Mouse (Mus musculus): ENCODE measurements around the gene Ntrk2. TPM values are rescaled to one million over a fixed set of nuclear protein-coding genes. Genes with fewer than 3 reads are reported as not detected.

Ntrk2 gene
- polyA plus RNA-seq, 1 experiment from 2014 or later = 6.9 TPM

DNA sequence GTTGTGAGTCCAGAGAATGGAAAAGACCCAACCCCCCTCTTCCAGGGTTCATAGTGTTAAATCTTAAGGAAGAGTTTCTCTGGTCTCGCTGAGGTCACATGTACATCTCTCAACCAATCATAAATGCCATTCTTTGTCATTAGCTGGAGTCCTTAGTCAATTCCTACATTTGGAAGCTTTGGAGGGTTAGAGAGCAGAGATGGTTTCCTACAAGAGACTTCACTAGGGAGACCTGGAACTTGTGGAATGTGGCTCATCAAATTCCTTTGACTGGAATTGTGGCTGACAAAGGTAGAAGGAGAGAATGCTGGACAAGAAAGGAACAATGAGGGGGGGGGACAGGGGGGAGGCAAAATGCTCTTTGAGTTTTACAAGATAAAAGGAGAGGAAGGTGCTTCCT is 30.5 kb downstream of the Ntrk2 start:
- ATAC-seq (ENCODE audit: low FRiP score, low TSS enrichment) = no peak
- Histone ChIP-seq H3K4me3 (ENCODE audit: low read length) (no peak overlapping the region), H3K27ac (ENCODE audit: low read length) (no peak overlapping the region), H3K27me3 (ENCODE audit: insufficient read depth, low read length) (no peaks in the 10 kb centered on the region), H3K9me3 (ENCODE audit: low read length) (no peaks in the 10 kb centered on the region), H3K4me1 (ENCODE audit: insufficient read depth, low read length) (0 out of 2 replicates have a peak, but pooled peaks cover 4% of the 10 kb centered on the region), H3K36me3 (ENCODE audit: insufficient read depth, low read length) (no peaks in the 10 kb centered on the region), H3K9ac (replicated peaks; ENCODE audit: low read length) (no peak overlapping the region), H3K4me2 (replicated peaks; ENCODE audit: low read depth, low read length) (no peak overlapping the region)
- WGBS = 90% methylated on average over 1 of the region's 1 CpGs

GRCm38 (mm10) chr13:58838110-58838509 is 31.7 kb downstream of the Ntrk2 start:
- 0 out of 2 replicates have a peak, but pooled peaks cover 4% of the 10 kb centered on the region for H3K4me1 ChIP-seq (ENCODE audit: insufficient read depth, low read length)
- H3K9me3 ChIP-seq (ENCODE audit: low read length) = no peaks in the 10 kb centered on the region
- no peak overlapping the region for H3K4me3 ChIP-seq (ENCODE audit: low read length)
- 86% methylated on average over 8 of the region's 8 CpGs for WGBS
- no peak overlapping the region for H3K27ac ChIP-seq (ENCODE audit: low read length)
- no peak overlapping the region for H3K9ac ChIP-seq (replicated peaks; ENCODE audit: low read length)
- H3K27me3 ChIP-seq (ENCODE audit: insufficient read depth, low read length) = no peaks in the 10 kb centered on the region
- no peaks in the 10 kb centered on the region for H3K36me3 ChIP-seq (ENCODE audit: insufficient read depth, low read length)
- H3K4me2 ChIP-seq (replicated peaks; ENCODE audit: low read depth, low read length) = no peak overlapping the region
- no peak for ATAC-seq (ENCODE audit: low FRiP score, low TSS enrichment)

GRCm38 (mm10) chr13:58840731-58841359 is 34.5 kb downstream of the Ntrk2 start:
- ATAC-seq (ENCODE audit: low FRiP score, low TSS enrichment) = peak; percentile 71; the same call in 1 of the 2 replicates
- Histone ChIP-seq H3K36me3 (ENCODE audit: insufficient read depth, low read length) (no peaks in the 10 kb centered on the region), H3K4me2 (replicated peaks; ENCODE audit: low read depth, low read length) (no peak overlapping the region), H3K4me1 (ENCODE audit: insufficient read depth, low read length) (0 out of 2 replicates have a peak, but pooled peaks cover 4% of the 10 kb centered on the region), H3K9ac (replicated peaks; ENCODE audit: low read length) (no peak overlapping the region), H3K4me3 (ENCODE audit: low read length) (no peak overlapping the region), H3K9me3 (ENCODE audit: low read length) (no peaks in the 10 kb centered on the region), H3K27ac (ENCODE audit: low read length) (no peak overlapping the region), H3K27me3 (ENCODE audit: insufficient read depth, low read length) (no peaks in the 10 kb centered on the region)
- WGBS = 17% methylated on average over 6 of the region's 7 CpGs

DNA sequence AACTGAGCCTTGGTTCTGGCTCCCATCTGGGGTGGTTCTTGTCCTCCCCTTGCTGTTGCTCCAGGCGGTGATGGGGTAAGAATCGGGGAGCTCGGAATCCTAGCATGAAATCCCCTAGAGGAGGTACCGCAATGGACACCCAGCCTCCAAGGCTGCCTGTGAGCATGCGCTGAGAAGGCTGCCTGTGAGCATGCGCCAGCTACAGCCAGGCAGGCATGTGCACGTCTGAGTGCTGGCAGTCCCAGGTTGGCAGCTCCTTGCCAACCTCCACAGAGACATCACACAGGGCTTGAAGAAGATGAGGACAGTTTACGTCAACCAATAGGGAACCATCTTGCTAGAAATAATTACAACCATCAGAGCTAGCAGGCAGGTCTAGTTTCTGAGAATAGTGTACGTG is 37.5 kb downstream of the Ntrk2 start:
- H3K4me1 ChIP-seq (ENCODE audit: insufficient read depth, low read length) = 0 out of 2 replicates have a peak, but pooled peaks cover 4% of the 10 kb centered on the region
- no peak overlapping the region for H3K9ac ChIP-seq (replicated peaks; ENCODE audit: low read length)
- H3K4me2 ChIP-seq (replicated peaks; ENCODE audit: low read depth, low read length) = no peak overlapping the region
- 87% methylated on average over 9 of the region's 9 CpGs for WGBS
- no peak overlapping the region for H3K4me3 ChIP-seq (ENCODE audit: low read length)
- H3K27me3 ChIP-seq (ENCODE audit: insufficient read depth, low read length) = no peaks in the 10 kb centered on the region
- H3K27ac ChIP-seq (ENCODE audit: low read length) = no peak overlapping the region
- H3K9me3 ChIP-seq (ENCODE audit: low read length) = peaks cover 3% of the 10 kb centered on the region; the same call in 1 of the 2 replicates
- no peak for ATAC-seq (ENCODE audit: low FRiP score, low TSS enrichment)
- no peaks in the 10 kb centered on the region for H3K36me3 ChIP-seq (ENCODE audit: insufficient read depth, low read length)

- Histone ChIP-seq H3K27me3 (ENCODE audit: insufficient read depth, low read length) (no peaks in the 10 kb centered on the region), H3K27ac (ENCODE audit: low read length) (no peak overlapping the region), H3K9me3 (ENCODE audit: low read length) (peaks cover 5% of the 10 kb centered on the region; the same call in 1 of the 2 replicates), H3K4me2 (replicated peaks; ENCODE audit: low read depth, low read length) (no peak overlapping the region), H3K4me1 (ENCODE audit: insufficient read depth, low read length) (no peaks in the 10 kb centered on the region), H3K36me3 (ENCODE audit: insufficient read depth, low read length) (no peaks in the 10 kb centered on the region), H3K4me3 (ENCODE audit: low read length) (no peak overlapping the region), H3K9ac (replicated peaks; ENCODE audit: low read length) (no peak overlapping the region)
- WGBS = 82% methylated on average over 4 of the region's 4 CpGs
- ATAC-seq (ENCODE audit: low FRiP score, low TSS enrichment) = no peak
Observed at GRCm38 (mm10) chr13:58848578-58848977, 42.2 kb downstream of the Ntrk2 start.

DNA sequence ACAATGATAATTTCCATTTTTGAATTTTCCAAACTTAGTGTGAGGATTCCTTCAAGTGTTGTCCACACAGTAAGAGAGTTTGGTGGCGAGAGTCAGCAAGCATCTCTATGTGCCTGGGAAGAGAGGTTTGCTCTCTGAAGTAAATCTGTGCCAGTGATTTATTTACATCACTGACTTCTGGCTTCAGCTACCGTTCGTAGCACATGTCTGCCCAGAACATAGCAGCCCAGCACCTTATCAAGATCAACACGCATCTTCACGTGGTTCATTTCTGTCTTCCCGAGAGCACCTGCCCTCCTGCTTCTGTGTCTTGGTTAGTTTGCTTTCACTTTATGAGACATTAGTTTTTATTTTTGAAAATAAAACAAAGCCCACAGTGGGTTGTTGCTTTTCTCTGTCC is 47.3 kb downstream of the Ntrk2 start:
- 80% methylated on average over 6 of the region's 6 CpGs for WGBS
- ATAC-seq (ENCODE audit: low FRiP score, low TSS enrichment) = no peak

GRCm38 (mm10) chr13:58866239-58866638 is 59.9 kb downstream of the Ntrk2 start:
- no peaks in the 10 kb centered on the region for H3K9me3 ChIP-seq (ENCODE audit: low read length)
- H3K27ac ChIP-seq (ENCODE audit: low read length) = no peak overlapping the region
- no peaks in the 10 kb centered on the region for H3K36me3 ChIP-seq (ENCODE audit: insufficient read depth, low read length)
- H3K27me3 ChIP-seq (ENCODE audit: insufficient read depth, low read length) = no peaks in the 10 kb centered on the region
- H3K4me2 ChIP-seq (replicated peaks; ENCODE audit: low read depth, low read length) = no peak overlapping the region
- no peak overlapping the region for H3K4me3 ChIP-seq (ENCODE audit: low read length)
- H3K9ac ChIP-seq (replicated peaks; ENCODE audit: low read length) = no peak overlapping the region
- WGBS = 71% methylated on average over 10 of the region's 10 CpGs
- H3K4me1 ChIP-seq (ENCODE audit: insufficient read depth, low read length) = no peaks in the 10 kb centered on the region
- ATAC-seq (ENCODE audit: low FRiP score, low TSS enrichment) = no peak

More for the DNA sequence above, 47.3 kb downstream of the Ntrk2 start:
- no peak overlapping the region for H3K27ac ChIP-seq (ENCODE audit: low read length)
- H3K4me3 ChIP-seq (ENCODE audit: low read length) = no peak overlapping the region
- H3K27me3 ChIP-seq (ENCODE audit: insufficient read depth, low read length) = no peaks in the 10 kb centered on the region
- H3K4me2 ChIP-seq (replicated peaks; ENCODE audit: low read depth, low read length) = no peak overlapping the region
- no peaks in the 10 kb centered on the region for H3K4me1 ChIP-seq (ENCODE audit: insufficient read depth, low read length)
- no peak overlapping the region for H3K9ac ChIP-seq (replicated peaks; ENCODE audit: low read length)
- peaks cover 3% of the 10 kb centered on the region; the same call in 1 of the 2 replicates for H3K9me3 ChIP-seq (ENCODE audit: low read length)
- H3K36me3 ChIP-seq (ENCODE audit: insufficient read depth, low read length) = no peaks in the 10 kb centered on the region

DNA sequence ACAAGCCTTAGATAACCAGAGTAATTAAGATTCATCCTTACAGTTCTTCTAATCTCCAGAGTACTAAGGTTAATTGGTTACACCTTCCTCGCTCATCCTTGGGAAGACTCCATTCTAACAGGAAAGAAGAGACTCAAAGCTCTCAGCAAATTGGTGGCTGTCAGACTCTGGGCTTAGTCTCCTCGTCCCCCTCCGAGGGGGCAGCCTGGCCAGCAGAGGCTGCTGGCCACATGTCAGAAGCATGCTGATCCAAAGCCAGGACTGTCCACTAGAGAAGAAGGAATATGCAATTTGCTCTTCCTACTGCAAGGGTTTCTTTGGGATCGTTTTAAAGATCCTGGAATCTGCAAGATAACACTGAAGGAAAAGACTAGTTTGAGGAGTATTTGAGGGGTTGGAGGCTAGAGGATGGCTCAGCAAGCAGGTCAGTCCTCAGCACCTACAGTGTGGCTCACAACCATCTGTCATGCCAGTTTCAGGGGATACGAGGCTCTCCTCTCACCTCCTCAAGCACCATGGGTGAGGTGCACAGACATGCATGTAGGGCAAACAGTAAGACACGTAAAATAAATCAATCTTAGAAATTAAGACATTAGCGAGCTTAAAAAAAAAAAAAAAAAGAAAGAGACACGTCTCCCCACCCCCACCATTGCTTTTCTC is 60.5 kb downstream of the Ntrk2 start:
- H3K4me3 ChIP-seq (ENCODE audit: low read length) = no peak overlapping the region
- ATAC-seq (ENCODE audit: low FRiP score, low TSS enrichment) = no peak
- H3K27me3 ChIP-seq (ENCODE audit: insufficient read depth, low read length) = no peaks in the 10 kb centered on the region
- H3K4me2 ChIP-seq (replicated peaks; ENCODE audit: low read depth, low read length) = no peak overlapping the region
- H3K36me3 ChIP-seq (ENCODE audit: insufficient read depth, low read length) = no peaks in the 10 kb centered on the region
- H3K27ac ChIP-seq (ENCODE audit: low read length) = no peak overlapping the region
- WGBS = 84% methylated on average over 8 of the region's 8 CpGs
- H3K9me3 ChIP-seq (ENCODE audit: low read length) = no peaks in the 10 kb centered on the region
- H3K9ac ChIP-seq (replicated peaks; ENCODE audit: low read length) = no peak overlapping the region
- no peaks in the 10 kb centered on the region for H3K4me1 ChIP-seq (ENCODE audit: insufficient read depth, low read length)

DNA sequence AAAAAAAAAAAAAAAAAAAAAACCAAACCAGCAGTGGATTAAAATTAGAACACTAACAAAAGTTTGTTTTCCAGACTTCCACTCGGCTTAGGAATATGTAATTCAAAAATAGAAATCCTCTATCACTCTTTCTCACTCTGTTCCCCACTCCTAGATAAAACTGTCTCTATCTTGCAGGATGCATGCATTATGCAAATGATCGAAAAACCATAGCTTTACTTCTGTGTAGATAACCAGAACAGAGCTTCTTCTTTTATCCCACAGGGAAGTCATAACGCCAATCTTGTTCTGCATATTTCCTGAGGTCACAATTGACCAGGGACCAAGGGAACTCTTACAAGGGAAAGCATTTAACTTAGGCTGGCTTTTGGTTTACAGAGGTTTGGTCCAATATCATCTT is 76.1 kb downstream of the Ntrk2 start:
- WGBS = 92% methylated on average over 3 of the region's 3 CpGs
- ATAC-seq (ENCODE audit: low FRiP score, low TSS enrichment) = no peak
- no peak overlapping the region for H3K27ac ChIP-seq (ENCODE audit: low read length)

GRCm38 (mm10) chr13:58882916-58883315 is 76.5 kb downstream of the Ntrk2 start:
- Histone ChIP-seq H3K27me3 (ENCODE audit: insufficient read depth, low read length) (no peaks in the 10 kb centered on the region), H3K27ac (ENCODE audit: low read length) (no peak overlapping the region), H3K4me2 (replicated peaks; ENCODE audit: low read depth, low read length) (no peak overlapping the region), H3K9me3 (ENCODE audit: low read length) (no peaks in the 10 kb centered on the region), H3K4me1 (ENCODE audit: insufficient read depth, low read length) (no peaks in the 10 kb centered on the region), H3K9ac (replicated peaks; ENCODE audit: low read length) (no peak overlapping the region), H3K36me3 (ENCODE audit: insufficient read depth, low read length) (no peaks in the 10 kb centered on the region), H3K4me3 (ENCODE audit: low read length) (no peak overlapping the region)
- no peak for ATAC-seq (ENCODE audit: low FRiP score, low TSS enrichment)
- WGBS = 92% methylated on average over 5 of the region's 5 CpGs

More for the DNA sequence above, 76.1 kb downstream of the Ntrk2 start:
- Histone ChIP-seq H3K36me3 (ENCODE audit: insufficient read depth, low read length) (no peaks in the 10 kb centered on the region), H3K9ac (replicated peaks; ENCODE audit: low read length) (no peak overlapping the region), H3K4me2 (replicated peaks; ENCODE audit: low read depth, low read length) (no peak overlapping the region), H3K9me3 (ENCODE audit: low read length) (no peaks in the 10 kb centered on the region), H3K27me3 (ENCODE audit: insufficient read depth, low read length) (no peaks in the 10 kb centered on the region), H3K4me1 (ENCODE audit: insufficient read depth, low read length) (no peaks in the 10 kb centered on the region), H3K4me3 (ENCODE audit: low read length) (no peak overlapping the region)

Measured in kidney, embryonic 16.5 days (tissue).